Mouse (Mus musculus): ENCODE measurements at regions not wholly inside any gene's neighbourhood (a gene's known extent, or its start where the extent isn't known, plus 50 kb on each side); places are given as distances from the start of the nearest gene placed in this dataset.

GRCm38 (mm10) chr13:5789302-5789701 is 72.0 kb upstream of the Klf6 start:
- H3K27ac ChIP-seq (ENCODE audit: control insufficient read depth, low read depth, low read length), result no peak overlapping the region
- H3K4me3 ChIP-seq (ENCODE audit: control insufficient read depth in 1 of 2, insufficient read depth in 1 of 2, low read depth in 2 of 2, low read length in 2 of 2), result no peak overlapping the region
- H3K4me1 ChIP-seq (ENCODE audit: control insufficient read depth in 1 of 2, insufficient read depth in 2 of 2, low read length in 2 of 2), result no peaks in the 10 kb centered on the region
- no peak overlapping the region for H3K9ac ChIP-seq (ENCODE audit: control insufficient read depth, low read depth, low read length, poor library complexity, severe bottlenecking)
- H3K36me3 ChIP-seq (ENCODE audit: control insufficient read depth in 1 of 2, insufficient read depth in 2 of 2, low read length in 2 of 2), result no peaks in the 10 kb centered on the region
- peaks cover 0 to 9% of the 10 kb centered on the region in 2 experiments; a peak in 3 of 4 replicates for H3K27me3 ChIP-seq (ENCODE audit: control insufficient read depth in 1 of 2, insufficient read depth in 2 of 2, low read length in 2 of 2)
- TF ChIP-seq E2F4 (IDR thresholded peaks at IDR 0.05; ENCODE audit: borderline replicate concordance, low read depth, low read length) (no peak), GATA1 (IDR thresholded peaks at IDR 0.05; ENCODE audit: low read depth, low read length) (no peak), MAX (IDR thresholded peaks at IDR 0.05; ENCODE audit: low read length) (no peak), GABPA (IDR thresholded peaks at IDR 0.05; ENCODE audit: low read depth, low read length) (no peak), MEF2A (IDR thresholded peaks at IDR 0.05; ENCODE audit: extremely low read depth, insufficient replicate concordance, low read depth, low read length, poor library complexity, severe bottlenecking) (no peak), SMC3 (IDR thresholded peaks at IDR 0.05; ENCODE audit: low read depth, low read length) (no peak), CHD2 (IDR thresholded peaks at IDR 0.05; ENCODE audit: low read length) (no peak), TCF12 (IDR thresholded peaks at IDR 0.05; ENCODE audit: low read depth, low read length) (no peak), TAL1 (IDR thresholded peaks at IDR 0.05; ENCODE audit: low read length) (no peak), ZKSCAN1 (IDR thresholded peaks at IDR 0.05; ENCODE audit: low read depth, low read length) (no peak), CTCF (IDR thresholded peaks at IDR 0.05 in 2 of 3, conservative IDR thresholded peaks at IDR 0.05 in 1 of 3; ENCODE audit: control insufficient read depth in 1 of 3, insufficient read depth in 1 of 3, low read depth in 2 of 3, low read length in 3 of 3, poor library complexity in 1 of 3, severe bottlenecking in 1 of 3) (no peak), EP300 (IDR thresholded peaks at IDR 0.05; ENCODE audit: low read depth in 1 of 2, low read length in 2 of 2) (no peak), USF1 (IDR thresholded peaks at IDR 0.05; ENCODE audit: low read depth, low read length) (no peak), RAD21 (IDR thresholded peaks at IDR 0.05; ENCODE audit: low read depth, low read length) (no peak), JUND (IDR thresholded peaks at IDR 0.05; ENCODE audit: low read depth, low read length) (no peak), NELFE (IDR thresholded peaks at IDR 0.05; ENCODE audit: low read depth, low read length) (no peak)
- no peaks in the 10 kb centered on the region for H3K79me2 ChIP-seq (ENCODE audit: control insufficient read depth, insufficient read depth, low read length, poor library complexity)
- no peaks in the 10 kb centered on the region for H3K9me3 ChIP-seq (replicated peaks; ENCODE audit: insufficient read depth, low read length)
- no peak for DNase-seq (ENCODE audit: low read depth, low spot score)

- Histone ChIP-seq H3K9ac (ENCODE audit: control insufficient read depth, low read depth, low read length, poor library complexity, severe bottlenecking) (no peak overlapping the region), H3K79me2 (ENCODE audit: control insufficient read depth, insufficient read depth, low read length, poor library complexity) (no peaks in the 10 kb centered on the region), H3K4me3 (ENCODE audit: control insufficient read depth in 1 of 2, insufficient read depth in 1 of 2, low read depth in 2 of 2, low read length in 2 of 2) (no peak overlapping the region), H3K27me3 (ENCODE audit: control insufficient read depth in 1 of 2, insufficient read depth in 2 of 2, low read length in 2 of 2) (peaks cover 0 to 2% of the 10 kb centered on the region in 2 experiments; a peak in 1 of 4 replicates), H3K36me3 (ENCODE audit: control insufficient read depth in 1 of 2, insufficient read depth in 2 of 2, low read length in 2 of 2) (peaks cover 0 to 2% of the 10 kb centered on the region in 2 experiments; a peak in 2 of 4 replicates), H3K27ac (ENCODE audit: control insufficient read depth, low read depth, low read length) (no peak overlapping the region), H3K9me3 (replicated peaks; ENCODE audit: insufficient read depth, low read length) (no peaks in the 10 kb centered on the region), H3K4me1 (ENCODE audit: control insufficient read depth in 1 of 2, insufficient read depth in 2 of 2, low read length in 2 of 2) (peaks cover 0 to 5% of the 10 kb centered on the region in 2 experiments; a peak in 1 of 4 replicates)
- DNase-seq (ENCODE audit: low read depth, low spot score), result no peak
- no peak for TF ChIP-seq ZC3H11A (IDR thresholded peaks at IDR 0.05; ENCODE audit: low read depth, low read length)
- no peak for TF ChIP-seq RAD21 (IDR thresholded peaks at IDR 0.05; ENCODE audit: low read depth, low read length)
- TF ChIP-seq GATA1 (IDR thresholded peaks at IDR 0.05; ENCODE audit: low read depth, low read length), result no peak
- TF ChIP-seq HCFC1 (IDR thresholded peaks at IDR 0.05; ENCODE audit: low read depth, low read length), result no peak
- no peak for TF ChIP-seq ETS1 (IDR thresholded peaks at IDR 0.05; ENCODE audit: low read depth, low read length)
- no peak for TF ChIP-seq UBTF (IDR thresholded peaks at IDR 0.05; ENCODE audit: borderline replicate concordance, insufficient read depth, low read depth, low read length)
- TF ChIP-seq MYB (IDR thresholded peaks at IDR 0.05; ENCODE audit: low read depth, low read length), result no peak
- no peak for TF ChIP-seq POLR2AphosphoS2 (IDR thresholded peaks at IDR 0.05; ENCODE audit: low read length)
- TF ChIP-seq SMC3 (IDR thresholded peaks at IDR 0.05; ENCODE audit: low read depth, low read length), result no peak
- TF ChIP-seq MAX (IDR thresholded peaks at IDR 0.05; ENCODE audit: low read length), result no peak
- no peak for TF ChIP-seq ZNF384 (IDR thresholded peaks at IDR 0.05; ENCODE audit: low read depth, low read length)
- no peak for TF ChIP-seq RCOR1 (IDR thresholded peaks at IDR 0.05; ENCODE audit: low read depth, low read length)
- TF ChIP-seq ZMIZ1 (IDR thresholded peaks at IDR 0.05; ENCODE audit: low read depth, low read length), result no peak
- TF ChIP-seq CHD2 (IDR thresholded peaks at IDR 0.05; ENCODE audit: low read length), result no peak
These were observed 59.2 kb upstream of the Klf6 start for GRCm38 (mm10) chr13:5802079-5802478.

Measured in MEL (cell line).